Mouse (Mus musculus): Measurements from ENCODE around the gene Dpy19l1. TPM values are rescaled to one million over a fixed set of nuclear protein-coding genes. Genes with fewer than 3 reads are reported as not detected.

The Dpy19l1 gene
- polyA plus RNA-seq, 1 experiment = 0.51 TPM

DNA sequence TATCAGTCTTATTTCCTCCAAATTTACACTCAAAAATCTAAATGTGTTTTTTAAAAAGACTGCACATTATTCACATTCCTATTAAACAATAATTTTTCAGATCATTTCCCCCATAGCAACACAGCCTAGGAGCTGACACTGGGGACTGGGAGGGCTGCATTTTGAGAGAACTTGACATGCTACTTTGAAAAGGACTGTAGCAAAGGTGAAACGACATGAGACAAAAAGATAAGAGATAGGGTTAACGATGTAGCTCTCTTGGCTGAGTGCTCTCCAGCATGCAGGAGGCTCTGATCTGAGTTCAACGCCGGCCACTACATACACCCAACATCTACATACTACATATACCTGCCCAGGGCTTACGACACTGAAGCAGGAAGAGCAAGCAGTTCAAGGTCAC lies 20.6 kb downstream of the Dpy19l1 start:
- TF ChIP-seq GATA1 (IDR thresholded peaks at IDR 0.05; ENCODE audit: low read length) (no peak), TAL1 (IDR thresholded peaks at IDR 0.05; ENCODE audit: low read length) (no peak)
- H3K4me1 ChIP-seq (ENCODE audit: control insufficient read depth) = peaks cover 20% of the 10 kb centered on the region
- no peak overlapping the region for H3K4me3 ChIP-seq (replicated peaks)
- no peaks in the 10 kb centered on the region for H3K27me3 ChIP-seq (ENCODE audit: control insufficient read depth)
- H3K36me3 ChIP-seq (ENCODE audit: control insufficient read depth) = peaks cover 11% of the 10 kb centered on the region
- H3K9me3 ChIP-seq (ENCODE audit: control insufficient read depth, low read length) = no peaks in the 10 kb centered on the region

GRCm38 (mm10) chr9:24477251-24477650 lies 25.7 kb downstream of the Dpy19l1 start:
- no peaks in the 10 kb centered on the region for H3K9me3 ChIP-seq (ENCODE audit: control insufficient read depth, low read length)
- TF ChIP-seq TAL1 (IDR thresholded peaks at IDR 0.05; ENCODE audit: low read length) (no peak), GATA1 (IDR thresholded peaks at IDR 0.05; ENCODE audit: low read length) (no peak)
- H3K27me3 ChIP-seq (ENCODE audit: control insufficient read depth) = no peaks in the 10 kb centered on the region
- H3K4me3 ChIP-seq (replicated peaks) = no peak overlapping the region
- H3K36me3 ChIP-seq (ENCODE audit: control insufficient read depth) = peaks cover 22% of the 10 kb centered on the region
- peaks cover 4% of the 10 kb centered on the region for H3K4me1 ChIP-seq (ENCODE audit: control insufficient read depth)

GRCm38 (mm10) chr9:24473824-24474223 lies 29.1 kb downstream of the Dpy19l1 start:
- H3K27me3 ChIP-seq (ENCODE audit: control insufficient read depth) = no peaks in the 10 kb centered on the region
- H3K36me3 ChIP-seq (ENCODE audit: control insufficient read depth) = peaks cover 37% of the 10 kb centered on the region
- no peak for TF ChIP-seq TAL1 (IDR thresholded peaks at IDR 0.05; ENCODE audit: low read length)
- TF ChIP-seq GATA1 (IDR thresholded peaks at IDR 0.05; ENCODE audit: low read length) = no peak
- no peaks in the 10 kb centered on the region for H3K9me3 ChIP-seq (ENCODE audit: control insufficient read depth, low read length)
- H3K4me3 ChIP-seq (replicated peaks) = no peak overlapping the region
- peaks cover 4% of the 10 kb centered on the region for H3K4me1 ChIP-seq (ENCODE audit: control insufficient read depth)

DNA sequence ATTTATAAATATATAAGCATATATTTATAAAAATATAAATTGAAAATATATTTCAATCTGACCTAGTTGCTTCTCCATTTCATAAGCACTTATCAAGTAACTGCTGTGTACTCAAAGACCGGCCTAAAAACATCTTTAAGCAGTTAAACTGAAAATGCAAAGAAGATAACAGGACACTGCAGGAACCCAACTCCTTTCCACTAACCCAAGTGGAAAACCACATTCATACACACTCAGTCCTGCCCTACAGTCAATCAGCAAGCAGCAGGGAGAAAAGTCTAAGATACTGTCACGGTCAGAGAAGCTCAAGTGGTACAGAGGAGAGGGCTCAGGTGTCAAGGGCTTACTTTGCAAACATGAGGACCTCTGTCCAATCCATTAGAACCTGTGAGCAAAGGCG lies 30.4 kb downstream of the Dpy19l1 start:
- no peaks in the 10 kb centered on the region for H3K4me1 ChIP-seq (ENCODE audit: control insufficient read depth)
- no peaks in the 10 kb centered on the region for H3K9me3 ChIP-seq (ENCODE audit: control insufficient read depth, low read length)
- no peak overlapping the region for H3K4me3 ChIP-seq (replicated peaks)
- TF ChIP-seq TAL1 (IDR thresholded peaks at IDR 0.05; ENCODE audit: low read length) = no peak
- no peak for TF ChIP-seq GATA1 (IDR thresholded peaks at IDR 0.05; ENCODE audit: low read length)
- peaks cover 39% of the 10 kb centered on the region for H3K36me3 ChIP-seq (ENCODE audit: control insufficient read depth)
- H3K27me3 ChIP-seq (ENCODE audit: control insufficient read depth) = no peaks in the 10 kb centered on the region

DNA sequence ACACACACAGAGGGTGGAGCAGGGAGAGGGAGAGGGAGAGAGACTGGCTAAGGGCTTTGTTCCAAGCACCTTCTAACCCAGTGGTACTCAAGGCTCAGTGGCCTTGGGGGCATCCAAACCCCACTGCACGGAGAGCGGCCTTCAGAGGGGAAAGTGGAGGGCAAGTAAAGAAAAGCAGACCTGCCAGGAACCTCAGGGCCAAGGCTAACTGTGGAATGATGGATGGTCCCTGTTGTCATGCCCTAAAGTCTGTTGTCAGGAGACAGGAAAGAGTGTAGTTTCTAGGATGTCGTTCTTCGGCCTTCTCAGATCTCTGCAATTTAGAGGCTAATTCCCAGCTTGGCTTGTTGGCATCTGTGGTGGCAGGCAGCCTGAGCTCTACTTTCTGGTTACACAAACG lies 32.8 kb downstream of the Dpy19l1 start:
- H3K4me1 ChIP-seq (ENCODE audit: control insufficient read depth) = no peaks in the 10 kb centered on the region
- peaks cover 45% of the 10 kb centered on the region for H3K36me3 ChIP-seq (ENCODE audit: control insufficient read depth)
- no peaks in the 10 kb centered on the region for H3K9me3 ChIP-seq (ENCODE audit: control insufficient read depth, low read length)
- TF ChIP-seq TAL1 (IDR thresholded peaks at IDR 0.05; ENCODE audit: low read length) = no peak
- no peak for TF ChIP-seq GATA1 (IDR thresholded peaks at IDR 0.05; ENCODE audit: low read length)
- H3K27me3 ChIP-seq (ENCODE audit: control insufficient read depth) = no peaks in the 10 kb centered on the region
- no peak overlapping the region for H3K4me3 ChIP-seq (replicated peaks)

DNA sequence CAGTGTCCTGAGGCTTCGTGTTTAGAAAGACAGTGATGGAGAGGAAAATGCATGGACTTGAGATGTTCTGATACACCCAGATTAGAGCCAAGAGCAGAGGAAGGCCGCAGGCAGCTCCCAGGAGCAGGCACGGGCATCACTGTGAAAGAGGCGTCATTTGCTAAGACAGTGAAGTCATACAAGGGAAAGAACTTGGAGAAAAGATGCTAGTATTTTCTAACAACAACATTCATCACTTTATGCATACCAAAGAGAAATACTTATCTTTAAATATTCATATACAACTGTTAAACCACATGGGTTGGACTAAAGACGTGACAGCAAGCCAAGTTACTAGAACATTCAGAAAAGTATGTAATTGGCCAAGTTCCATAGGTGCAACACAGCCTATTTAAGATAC lies 35.8 kb downstream of the Dpy19l1 start:
- H3K36me3 ChIP-seq (ENCODE audit: control insufficient read depth) = peaks cover 42% of the 10 kb centered on the region

GRCm38 (mm10) chr9:24466649-24467048 lies 36.3 kb downstream of the Dpy19l1 start:
- Histone ChIP-seq H3K9me3 (ENCODE audit: control insufficient read depth, low read length) (no peaks in the 10 kb centered on the region), H3K4me3 (replicated peaks) (no peak overlapping the region), H3K4me1 (ENCODE audit: control insufficient read depth) (no peaks in the 10 kb centered on the region), H3K36me3 (ENCODE audit: control insufficient read depth) (peaks cover 44% of the 10 kb centered on the region), H3K27me3 (ENCODE audit: control insufficient read depth) (no peaks in the 10 kb centered on the region)
- TF ChIP-seq GATA1 (IDR thresholded peaks at IDR 0.05; ENCODE audit: low read length) (no peak), TAL1 (IDR thresholded peaks at IDR 0.05; ENCODE audit: low read length) (no peak)

More for the DNA sequence above, 35.8 kb downstream of the Dpy19l1 start:
- Histone ChIP-seq H3K27me3 (ENCODE audit: control insufficient read depth) (no peaks in the 10 kb centered on the region), H3K4me3 (replicated peaks) (no peak overlapping the region), H3K9me3 (ENCODE audit: control insufficient read depth, low read length) (no peaks in the 10 kb centered on the region), H3K4me1 (ENCODE audit: control insufficient read depth) (no peaks in the 10 kb centered on the region)
- TF ChIP-seq GATA1 (IDR thresholded peaks at IDR 0.05; ENCODE audit: low read length) (no peak), TAL1 (IDR thresholded peaks at IDR 0.05; ENCODE audit: low read length) (no peak)

GRCm38 (mm10) chr9:24461379-24461961 lies 41.5 kb downstream of the Dpy19l1 start:
- Histone ChIP-seq H3K4me3 (replicated peaks) (no peak overlapping the region), H3K9me3 (ENCODE audit: control insufficient read depth, low read length) (no peaks in the 10 kb centered on the region), H3K4me1 (ENCODE audit: control insufficient read depth) (no peaks in the 10 kb centered on the region), H3K27me3 (ENCODE audit: control insufficient read depth) (no peaks in the 10 kb centered on the region), H3K36me3 (ENCODE audit: control insufficient read depth) (peaks cover 29% of the 10 kb centered on the region)
- TF ChIP-seq GATA1 (IDR thresholded peaks at IDR 0.05; ENCODE audit: low read length) (no peak), TAL1 (IDR thresholded peaks at IDR 0.05; ENCODE audit: low read length) (no peak)

- no peaks in the 10 kb centered on the region for H3K9me3 ChIP-seq (ENCODE audit: control insufficient read depth, low read length)
- H3K36me3 ChIP-seq (ENCODE audit: control insufficient read depth) = peaks cover 33% of the 10 kb centered on the region
- TF ChIP-seq TAL1 (IDR thresholded peaks at IDR 0.05; ENCODE audit: low read length) = no peak
- TF ChIP-seq GATA1 (IDR thresholded peaks at IDR 0.05; ENCODE audit: low read length) = no peak
- no peaks in the 10 kb centered on the region for H3K4me1 ChIP-seq (ENCODE audit: control insufficient read depth)
- H3K27me3 ChIP-seq (ENCODE audit: control insufficient read depth) = no peaks in the 10 kb centered on the region
- no peak overlapping the region for H3K4me3 ChIP-seq (replicated peaks)
Observed at GRCm38 (mm10) chr9:24453833-24454232, 49.1 kb downstream of the Dpy19l1 start.

DNA sequence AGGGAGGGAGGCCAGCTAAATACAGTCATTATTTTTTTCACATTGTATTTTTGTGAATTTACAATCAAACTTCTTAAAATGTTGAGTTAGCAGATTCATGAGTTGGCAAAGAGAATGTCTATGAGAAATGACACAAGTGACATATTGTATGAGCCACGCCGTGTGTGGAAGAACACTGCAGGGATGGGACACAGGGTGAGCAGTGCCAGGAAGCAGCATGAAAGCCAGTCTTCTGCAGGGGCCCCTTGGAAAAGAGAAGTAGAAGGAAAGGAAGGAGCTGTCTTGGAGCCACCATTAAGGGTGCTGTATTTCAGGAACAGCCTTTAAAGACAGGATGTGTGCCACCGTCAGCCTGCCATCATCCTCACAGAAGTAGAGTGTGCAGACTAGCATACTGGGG lies 52.0 kb downstream of the Dpy19l1 start:
- Histone ChIP-seq H3K4me3 (replicated peaks) (no peak overlapping the region), H3K36me3 (ENCODE audit: control insufficient read depth) (peaks cover 40% of the 10 kb centered on the region), H3K4me1 (ENCODE audit: control insufficient read depth) (no peaks in the 10 kb centered on the region), H3K27me3 (ENCODE audit: control insufficient read depth) (no peaks in the 10 kb centered on the region), H3K9me3 (ENCODE audit: control insufficient read depth, low read length) (no peaks in the 10 kb centered on the region)
- TF ChIP-seq GATA1 (IDR thresholded peaks at IDR 0.05; ENCODE audit: low read length) = no peak
- TF ChIP-seq TAL1 (IDR thresholded peaks at IDR 0.05; ENCODE audit: low read length) = no peak
